Comparison of ENCODE assay signal across 31 mouse cellular contexts in the genomic region with DNA sequence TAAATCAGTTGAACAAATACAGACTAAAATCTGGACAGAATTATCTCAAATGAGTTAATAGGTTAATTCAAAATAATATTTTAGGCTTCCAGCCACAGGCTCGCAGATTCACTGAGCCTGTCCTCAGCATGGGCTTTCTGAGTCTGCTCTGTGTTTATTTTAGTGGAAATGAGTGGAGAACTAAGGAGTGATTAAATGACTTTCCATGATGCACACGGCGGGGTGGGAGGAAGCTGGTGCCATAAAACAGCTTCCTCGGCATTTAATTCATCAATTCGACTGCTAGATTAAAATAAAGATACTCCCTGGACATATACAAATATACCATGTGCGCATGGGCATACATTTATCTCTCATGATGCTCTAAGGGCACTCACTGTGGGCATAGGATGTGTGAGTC.
DNase-seq lines count a peak whose midpoint lies in the region; ATAC-seq and TF ChIP-seq lines count a peak whose summit lies in the region.
"Had no signal": no experiment of that assay in that cellular context is flagged by ENCODE, and none has a peak within 500 bp of the region (broad histone marks: within the 10 kb centered on the region; RNA-seq: fewer than 3 reads in every experiment).

No protein-coding gene starts in this region.

- H3K9me3 ChIP-seq in kidney, embryonic 15.5 days (replicated peaks) = no peaks in the 10 kb centered on the region
- H3K9me3 ChIP-seq in stomach, embryonic 14.5 days (ENCODE audit: control insufficient read depth, low read depth, low read length) = no peaks in the 10 kb centered on the region
- no peaks in the 10 kb centered on the region for H3K9me3 ChIP-seq in stomach, postnatal 0 days (ENCODE audit: control insufficient read depth, low read length)
- H3K9me3 ChIP-seq: embryonic facial prominence, embryonic 13.5 days; hindbrain, embryonic 13.5 days; limb, embryonic 13.5 days; midbrain, embryonic 12.5 days; neural tube, embryonic 15.5 days had no signal

- H3K4me3 ChIP-seq in kidney, embryonic 15.5 days (replicated peaks) = no peak overlapping the region
- no peak overlapping the region for H3K4me3 ChIP-seq in stomach, embryonic 14.5 days (ENCODE audit: low read depth, low read length)
- H3K4me3 ChIP-seq in stomach, postnatal 0 days (ENCODE audit: low read depth, low read length) = no peak overlapping the region
- H3K4me3 ChIP-seq: embryonic facial prominence, embryonic 13.5 days; erythroblast, embryonic 14.5 days; gastrocnemius, adult 2 months; hindbrain, embryonic 13.5 days; layer of hippocampus, adult 2 months; left cerebral cortex, adult 2 months; limb, embryonic 13.5 days; midbrain, embryonic 12.5 days; neural tube, embryonic 15.5 days had no signal

- no peak overlapping the region for H3K9ac ChIP-seq in kidney, embryonic 15.5 days
- no peak overlapping the region for H3K9ac ChIP-seq in stomach, embryonic 14.5 days (replicated peaks; ENCODE audit: low read depth, low read length)
- H3K9ac ChIP-seq in stomach, postnatal 0 days (ENCODE audit: low read length) = no peak overlapping the region
- H3K9ac ChIP-seq: embryonic facial prominence, embryonic 13.5 days; hindbrain, embryonic 13.5 days; limb, embryonic 13.5 days; midbrain, embryonic 12.5 days; neural tube, embryonic 15.5 days had no signal

- no peak for TF ChIP-seq EP300 in stomach, postnatal 0 days (optimal IDR thresholded peaks at IDR 0.05)

- 11% methylated on average over 6 of the region's 6 CpGs for WGBS in kidney, embryonic 15.5 days
- WGBS in stomach, embryonic 14.5 days = 22% methylated on average over 6 of the region's 6 CpGs
- WGBS in stomach, postnatal 0 days = 30% methylated on average over 6 of the region's 6 CpGs

- DNase-seq in kidney, postnatal 36 days = no peak
- peak; percentile 20 to 36 for DNase-seq in kidney, postnatal 4 days
- DNase-seq in kidney, adult 8-10 months = no peak
- no peak for DNase-seq in stomach, postnatal 0 days (ENCODE audit: low spot score)
- DNase-seq in ovary, postnatal 14 days (ENCODE audit: low spot score) = no peak
- DNase-seq: adrenal gland, postnatal 14 days; cerebellum, adult 11 months; cerebellum, adult 9-10 months; cerebellum, postnatal 36 days; gastrocnemius, adult 2 months; gastrocnemius, postnatal 36 days; heart, adult 18-20 months; heart, postnatal 36 days; lung, postnatal 36 days; right cerebral cortex, postnatal 25 days; thymus, adult 18-20 months; thymus, postnatal 25 days had no signal

- peak; percentile 77; the same call in 1 of the 2 replicates for ATAC-seq in kidney, embryonic 15.5 days (replicated peaks; ENCODE audit: low FRiP score)
- 0 out of 2 replicates have a peak, but pooled peaks have one; percentile 33 for ATAC-seq in stomach, embryonic 14.5 days (ENCODE audit: insufficient number of reproducible peaks, insufficient read depth, low FRiP score, low read depth)
- no peak for ATAC-seq in stomach, postnatal 0 days (ENCODE audit: low FRiP score, low TSS enrichment)
- ATAC-seq: forebrain, embryonic 16.5 days; intestine, embryonic 16.5 days had no signal

- H3K36me3 ChIP-seq in kidney, embryonic 15.5 days = no peaks in the 10 kb centered on the region
- H3K36me3 ChIP-seq in stomach, embryonic 14.5 days (ENCODE audit: control insufficient read depth, insufficient read depth, low read length) = no peaks in the 10 kb centered on the region
- H3K36me3 ChIP-seq in stomach, postnatal 0 days (ENCODE audit: control insufficient read depth, insufficient read depth, low read length) = no peaks in the 10 kb centered on the region
- H3K36me3 ChIP-seq: embryonic facial prominence, embryonic 13.5 days; hindbrain, embryonic 13.5 days; limb, embryonic 13.5 days; midbrain, embryonic 12.5 days; neural tube, embryonic 15.5 days had no signal

- no peak overlapping the region for H3K27ac ChIP-seq in kidney, embryonic 15.5 days
- H3K27ac ChIP-seq in stomach, embryonic 14.5 days (ENCODE audit: low read length) = no peak overlapping the region
- no peak overlapping the region for H3K27ac ChIP-seq in stomach, postnatal 0 days (replicated peaks)
- H3K27ac ChIP-seq: embryonic facial prominence, embryonic 13.5 days; gastrocnemius, adult 2 months; hindbrain, embryonic 13.5 days; layer of hippocampus, adult 2 months; left cerebral cortex, adult 2 months; limb, embryonic 13.5 days; midbrain, embryonic 12.5 days; neural tube, embryonic 15.5 days had no signal

- H3K4me1 ChIP-seq in kidney, embryonic 15.5 days = peaks cover 10% of the 10 kb centered on the region
- H3K4me1 ChIP-seq in stomach, embryonic 14.5 days (ENCODE audit: control insufficient read depth, insufficient read depth, low read length) = 0 out of 2 replicates have a peak, but pooled peaks cover 5% of the 10 kb centered on the region
- H3K4me1 ChIP-seq in stomach, postnatal 0 days (replicated peaks; ENCODE audit: control insufficient read depth, insufficient read depth) = no peaks in the 10 kb centered on the region
- H3K4me1 ChIP-seq: hindbrain, embryonic 13.5 days had no signal

- peaks cover 40% of the 10 kb centered on the region for H3K27me3 ChIP-seq in kidney, embryonic 15.5 days
- H3K27me3 ChIP-seq in stomach, embryonic 14.5 days (ENCODE audit: control insufficient read depth, insufficient read depth, low read length) = no peaks in the 10 kb centered on the region
- no peaks in the 10 kb centered on the region for H3K27me3 ChIP-seq in stomach, postnatal 0 days (ENCODE audit: control insufficient read depth, insufficient read depth, low read length)
- H3K27me3 ChIP-seq: embryonic facial prominence, embryonic 13.5 days; hindbrain, embryonic 13.5 days; neural tube, embryonic 15.5 days had no signal

- H3K4me2 ChIP-seq in kidney, embryonic 15.5 days = no peak overlapping the region
- no peak overlapping the region for H3K4me2 ChIP-seq in stomach, embryonic 14.5 days (replicated peaks; ENCODE audit: low read depth, low read length)
- no peak overlapping the region for H3K4me2 ChIP-seq in stomach, postnatal 0 days (replicated peaks; ENCODE audit: low read depth)
- H3K4me2 ChIP-seq: embryonic facial prominence, embryonic 13.5 days; heart, embryonic 11.5 days; hindbrain, embryonic 13.5 days; limb, embryonic 13.5 days; liver, embryonic 11.5 days; midbrain, embryonic 12.5 days; neural tube, embryonic 15.5 days had no signal

- no peak for TF ChIP-seq CTCF in stomach, postnatal 0 days (IDR thresholded peaks at IDR 0.05; ENCODE audit: low read depth)

Comparison
In these comparisons a context has a peak if more than half of its experiments do, and no peak if none do; other contexts are left out.
1. DNase-seq: peak in kidney, postnatal 4 days (2 of 2); none in kidney, postnatal 36 days (0 of 2), kidney, adult 8-10 months (0 of 2), stomach, postnatal 0 days (single experiment) and ovary, postnatal 14 days (single experiment).